Mouse (Mus musculus) MN1 (cell line): ENCODE data around the gene Lancl1.

Source experiments
- DNase-seq: peaks from one replicate; pipeline ENCODE4 v3.0.0-alpha.2; 2016; ENCODE audit warnings: low spot score

The Lancl1 gene

DNA sequence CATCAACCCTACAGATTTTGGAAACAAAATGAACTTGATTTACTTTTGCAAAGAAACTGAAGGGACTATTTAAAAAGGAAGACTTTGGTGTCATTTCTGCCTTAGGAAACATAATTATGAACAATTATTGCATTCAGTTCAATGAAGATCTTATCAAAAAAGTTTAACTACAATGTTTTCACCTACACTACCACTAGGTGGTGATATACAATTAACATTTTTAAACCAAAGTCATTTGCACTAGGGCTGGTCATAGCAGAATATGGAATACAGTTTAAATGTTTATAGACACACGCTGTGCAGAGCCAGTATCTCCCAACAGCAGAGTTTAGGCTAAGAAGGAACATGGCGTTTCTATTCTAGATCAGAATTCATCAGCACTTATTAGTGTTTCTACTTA is 24.5 kb downstream of the Lancl1 start:
- no peak for DNase-seq

DNA sequence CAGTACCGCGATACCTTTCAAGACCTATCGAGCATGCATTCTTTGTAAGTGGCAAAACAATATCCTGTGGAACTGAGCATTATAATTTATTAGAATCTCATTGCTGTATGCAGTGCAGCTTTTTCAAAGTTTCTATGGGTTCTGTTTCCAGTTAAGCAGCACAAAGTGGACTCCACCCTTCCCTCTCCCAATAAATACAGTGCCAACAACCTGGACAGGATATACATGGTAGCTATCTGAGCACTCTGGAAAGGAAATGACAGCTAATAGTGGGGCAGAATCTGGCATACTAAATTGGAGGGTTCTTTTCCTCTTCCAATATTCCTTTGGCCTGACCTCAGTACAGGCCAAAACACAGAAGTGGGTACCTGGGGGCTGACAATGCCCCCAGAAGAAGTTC is 28.2 kb downstream of the Lancl1 start:
- no peak for DNase-seq

DNA sequence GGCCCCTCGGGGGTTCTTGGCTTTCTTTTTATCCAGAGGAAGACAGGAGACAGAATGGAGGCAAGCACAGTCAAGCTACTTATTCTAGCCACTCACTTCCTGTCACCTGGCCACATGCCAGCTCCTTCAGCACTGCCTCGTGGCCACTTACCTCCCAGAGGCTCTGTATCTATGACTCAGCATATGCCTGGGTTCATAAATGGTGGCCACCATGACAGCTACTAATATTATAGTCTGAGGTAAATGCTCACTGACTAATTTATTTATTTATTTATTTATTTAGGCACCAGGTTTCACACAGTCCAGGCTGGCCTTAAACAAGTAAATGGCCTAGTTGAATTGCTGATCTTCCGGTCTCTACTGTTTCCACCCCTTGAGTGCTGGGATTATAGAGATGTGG is 35.0 kb downstream of the Lancl1 start:
- peak; percentile 64 for DNase-seq

DNA sequence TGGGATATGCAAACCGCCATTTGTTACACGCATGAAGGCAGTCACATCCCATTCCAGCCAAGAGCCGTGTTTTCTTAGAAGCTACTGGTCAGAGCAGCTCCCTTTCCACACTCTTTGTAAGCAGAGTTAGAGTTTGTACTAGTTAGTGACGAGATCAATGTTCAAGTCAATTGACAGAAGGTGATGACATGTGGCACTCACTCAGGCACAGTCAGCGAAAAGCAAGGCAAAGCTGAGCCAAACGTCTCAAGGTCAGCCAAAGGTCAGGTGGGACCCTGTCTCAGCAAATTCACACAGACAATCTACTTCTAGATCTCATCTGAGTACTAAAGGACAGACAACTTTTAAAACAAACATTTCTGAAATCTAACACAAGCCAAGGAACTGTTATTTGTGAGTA is 36.4 kb downstream of the Lancl1 start:
- no peak for DNase-seq

DNA sequence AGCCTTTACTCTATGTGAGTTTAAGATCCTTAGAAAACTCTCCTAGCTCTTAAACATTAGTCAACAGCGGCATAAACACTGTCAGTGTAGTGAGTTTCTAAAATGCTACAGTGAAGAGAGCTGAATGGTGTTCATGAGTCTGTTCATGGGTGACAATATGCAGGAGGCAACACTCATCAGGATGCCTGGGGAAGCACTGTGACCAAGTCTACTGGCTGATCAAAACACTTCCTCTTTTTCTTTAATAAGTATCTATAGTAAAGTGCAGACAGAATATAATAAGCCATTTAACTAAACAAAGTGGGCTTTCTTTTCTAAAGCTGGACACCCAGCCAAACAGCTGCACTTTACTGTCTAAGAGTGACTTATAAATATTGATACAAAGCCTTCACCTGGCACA is 37.3 kb downstream of the Lancl1 start:
- DNase-seq: no peak

DNA sequence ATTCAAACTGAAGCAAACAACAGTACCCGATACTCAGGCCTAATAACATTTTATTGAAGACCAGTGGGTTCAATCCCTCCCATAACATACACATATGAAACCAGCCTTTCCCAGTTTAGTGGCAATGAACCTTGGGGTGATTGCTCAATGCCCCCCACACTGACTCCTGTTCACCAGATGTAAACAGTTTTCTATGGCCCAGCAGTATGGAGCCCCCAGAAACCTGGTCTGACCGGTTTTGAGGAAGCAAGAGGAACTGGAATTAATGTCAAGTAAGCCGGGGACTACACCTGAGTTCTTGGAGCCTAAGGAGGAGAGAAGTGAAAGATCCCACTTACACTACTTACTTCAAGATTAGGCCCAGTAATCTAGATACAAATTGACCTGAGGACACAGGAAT is 38.2 kb downstream of the Lancl1 start:
- no peak for DNase-seq

DNA sequence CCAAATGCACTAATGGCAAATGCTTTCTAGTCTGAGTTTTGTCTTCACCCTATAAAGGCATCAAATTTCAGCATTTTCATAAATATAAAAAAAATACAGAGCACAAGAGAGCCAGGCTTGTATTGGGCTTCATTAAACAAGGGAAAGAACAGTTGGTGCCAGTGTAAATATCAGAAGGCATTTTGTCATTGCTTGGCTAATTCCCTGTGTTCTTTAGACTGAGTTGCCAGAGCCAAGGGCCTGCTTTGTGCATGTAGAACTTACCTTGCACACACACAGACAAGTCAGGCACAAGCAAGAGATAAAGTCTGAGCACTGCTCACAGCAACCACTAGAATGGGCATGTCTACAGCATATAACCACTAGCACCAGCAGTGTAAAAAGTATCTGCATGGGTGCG is 40.1 kb downstream of the Lancl1 start:
- no peak for DNase-seq

DNA sequence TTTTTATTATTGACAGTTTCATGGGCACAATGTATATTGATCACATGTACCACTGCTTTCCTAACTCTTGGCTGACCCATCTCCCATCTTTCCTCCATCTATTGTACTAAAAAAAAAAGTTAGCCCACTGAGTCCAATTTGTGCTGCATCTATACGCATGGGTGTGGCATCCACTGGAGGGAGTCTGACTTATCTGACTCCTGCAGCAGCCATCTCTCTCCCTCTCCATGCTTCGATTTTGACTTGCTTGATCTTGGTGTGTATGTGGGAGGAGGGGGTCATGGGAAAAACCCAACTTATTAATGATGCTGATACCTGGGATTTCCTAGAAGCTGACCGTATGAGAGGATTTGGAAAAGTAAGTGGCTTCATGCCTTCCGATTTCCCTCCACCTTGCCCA is 40.5 kb downstream of the Lancl1 start:
- DNase-seq: no peak

DNA sequence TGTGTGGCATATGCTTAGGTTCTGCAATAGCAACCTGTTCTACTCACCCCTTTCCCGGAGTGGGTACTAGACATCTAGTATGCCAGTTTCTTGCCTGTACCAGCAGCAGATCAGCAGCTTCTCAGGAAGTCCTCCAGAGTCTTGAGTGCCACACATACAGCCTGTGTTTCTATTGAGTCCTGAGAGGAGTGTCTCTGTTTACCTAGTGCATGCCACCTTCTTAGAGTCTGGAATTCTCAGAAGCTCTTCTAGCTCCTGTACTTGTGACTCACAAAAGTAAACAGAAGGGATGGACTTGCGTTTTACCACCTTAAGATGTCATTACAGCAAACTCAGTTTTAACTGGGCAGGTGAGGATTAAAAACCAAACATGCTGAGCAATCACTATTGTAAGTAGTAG is 41.9 kb downstream of the Lancl1 start:
- DNase-seq: no peak

DNA sequence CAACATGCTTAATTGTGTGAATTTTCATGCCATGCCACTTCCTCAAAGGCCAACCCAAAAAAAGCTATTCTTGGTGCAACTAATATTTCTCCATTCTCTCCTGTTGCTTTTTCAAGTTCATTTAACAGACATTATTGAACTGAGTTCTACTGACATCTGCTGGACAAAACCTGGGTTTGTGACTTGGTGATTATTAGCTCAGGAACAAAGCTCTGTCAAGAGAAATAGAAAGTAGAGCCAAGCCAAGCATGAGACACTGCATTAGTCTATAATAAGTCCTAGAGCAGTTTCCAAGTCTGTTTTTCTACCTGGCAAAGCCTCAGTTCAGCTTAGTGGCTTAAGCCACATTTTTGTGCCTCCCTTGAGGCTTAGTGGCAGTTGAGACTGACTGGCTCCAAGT is 45.9 kb downstream of the Lancl1 start:
- DNase-seq: peak; percentile 63

DNA sequence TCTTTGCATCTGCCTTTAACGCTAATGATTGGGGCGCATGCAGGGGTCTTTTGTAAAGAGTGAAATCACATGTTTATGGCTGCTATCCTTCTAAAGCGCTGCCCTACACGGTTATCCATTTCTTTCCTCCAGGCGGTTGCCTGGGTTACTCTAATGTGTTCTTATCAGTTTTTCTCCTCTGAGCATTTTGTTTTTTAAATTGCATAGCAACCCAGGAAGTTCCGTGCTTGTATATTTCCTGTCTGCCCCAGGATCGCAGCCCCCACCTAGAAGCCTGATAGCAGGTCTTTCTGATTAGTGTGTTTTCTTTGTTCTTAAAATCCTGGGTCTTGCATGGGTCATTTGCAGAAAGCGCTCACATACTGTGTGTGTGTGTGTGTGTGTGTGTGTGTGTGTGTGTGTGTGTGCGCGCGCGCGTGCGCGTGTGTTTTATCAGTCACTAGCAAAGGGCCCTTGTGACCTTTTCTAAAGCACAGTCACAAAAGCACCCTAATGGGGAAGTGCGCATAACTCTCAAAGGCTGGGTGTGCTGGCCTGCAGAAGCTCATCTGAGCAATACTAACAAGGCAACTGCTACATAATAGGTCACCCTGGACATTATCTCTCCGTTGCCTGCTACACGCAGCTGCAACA is 51.0 kb downstream of the Lancl1 start:
- no peak for DNase-seq

DNA sequence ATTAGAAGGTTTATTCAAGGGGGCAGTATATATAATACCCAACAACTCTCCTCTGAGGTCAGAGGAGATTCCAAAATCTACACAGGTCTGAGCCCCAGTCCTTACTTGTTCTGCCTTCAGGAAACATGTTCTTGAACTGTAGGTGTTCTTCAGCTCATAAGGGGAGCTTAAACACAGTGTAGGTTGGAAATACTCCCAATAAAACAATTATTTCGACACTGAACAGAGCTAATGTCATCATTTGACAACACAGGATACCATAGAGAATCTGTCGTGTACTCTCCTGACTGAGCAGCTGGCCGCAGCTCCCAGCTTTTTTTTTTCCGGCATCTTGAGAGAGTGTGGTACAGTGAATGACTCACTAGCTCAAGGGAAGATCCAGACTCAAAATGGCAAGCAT is 52.8 kb downstream of the Lancl1 start:
- peak; percentile 39 for DNase-seq

DNA sequence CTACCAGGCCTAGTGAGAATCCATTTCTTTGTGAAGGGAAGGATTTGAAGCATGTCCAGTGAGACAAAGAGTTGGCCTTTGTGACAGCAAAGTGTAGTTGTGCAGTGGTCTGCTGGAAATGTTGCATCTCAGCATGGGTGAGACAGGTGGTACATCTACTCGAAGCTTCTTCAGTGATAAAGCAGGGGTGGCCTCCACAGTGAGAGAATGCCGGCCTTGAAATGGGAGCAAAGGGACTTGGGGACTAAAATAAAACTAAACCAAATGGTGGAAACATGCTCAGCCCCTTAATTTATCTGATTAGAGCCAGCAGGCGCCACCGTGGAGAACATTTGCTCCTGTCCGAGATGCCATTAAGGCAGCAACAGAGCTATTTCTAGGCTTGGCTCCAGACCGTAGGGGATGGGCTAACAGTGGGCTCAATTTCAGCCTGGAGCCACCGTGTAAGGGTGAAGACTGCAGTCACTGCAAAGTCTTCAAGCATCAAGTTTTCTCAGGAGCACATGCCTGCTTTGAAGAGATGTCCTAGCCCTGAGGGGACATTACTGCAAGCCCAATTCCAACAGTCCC is 53.5 kb downstream of the Lancl1 start:
- peak; percentile 38 for DNase-seq

DNA sequence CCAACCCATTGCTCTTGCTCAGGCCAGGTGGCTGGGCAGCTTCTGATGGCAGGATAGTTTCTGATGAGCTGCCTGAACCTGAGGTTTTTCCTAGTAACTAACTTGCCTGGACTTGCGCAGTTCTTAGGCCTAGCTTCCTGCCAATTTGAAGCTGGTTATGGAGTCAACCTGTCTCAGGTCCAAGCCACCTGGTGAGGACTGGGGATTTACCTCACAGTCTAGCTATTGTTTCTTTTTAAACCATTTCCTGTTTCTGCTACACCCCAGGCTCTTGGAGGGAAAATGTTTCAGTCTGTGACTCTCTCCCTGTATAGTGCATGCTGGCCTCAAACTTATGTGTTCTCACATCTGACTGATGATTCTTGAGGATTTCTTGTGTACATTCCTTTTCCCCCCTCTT is 58.5 kb downstream of the Lancl1 start:
- DNase-seq: no peak

DNA sequence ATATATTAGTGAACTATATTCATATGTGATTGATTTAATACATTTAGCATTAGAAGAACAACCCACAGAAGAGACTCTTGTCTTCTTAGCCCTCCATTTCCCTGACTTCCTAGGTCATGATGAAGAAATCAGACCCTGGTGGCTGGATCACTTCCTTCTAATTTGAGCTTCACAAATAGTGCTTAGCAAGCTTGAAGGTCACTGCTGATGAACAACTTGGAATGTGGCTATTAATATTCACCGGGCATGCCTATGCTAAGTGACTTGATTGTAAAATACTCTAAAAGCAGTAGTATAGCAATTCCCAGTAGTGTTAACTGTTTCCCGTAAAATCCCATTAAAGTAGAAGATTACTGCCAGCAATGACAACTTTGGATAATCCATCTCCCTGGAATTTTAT is 63.2 kb downstream of the Lancl1 start:
- DNase-seq: no peak

DNA sequence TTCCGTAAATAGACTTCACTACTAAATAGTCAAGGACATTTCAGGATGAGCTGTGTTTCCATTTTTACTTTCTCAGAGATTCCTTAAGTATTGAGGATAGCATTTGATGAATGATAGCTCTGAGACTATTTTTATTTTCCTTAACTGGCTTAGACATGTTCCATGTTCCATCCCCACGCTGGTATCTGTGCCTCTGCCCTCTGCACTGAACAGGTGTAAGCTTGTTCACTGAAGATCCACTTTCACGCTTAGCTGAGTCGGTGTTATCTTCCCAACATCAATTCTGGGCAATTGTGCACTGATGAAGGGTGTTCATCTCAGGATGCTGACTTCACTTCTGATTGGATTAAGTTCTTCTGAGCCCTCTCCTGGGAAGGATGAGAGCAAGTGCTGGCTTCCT is 73.8 kb downstream of the Lancl1 start:
- no peak for DNase-seq

DNA sequence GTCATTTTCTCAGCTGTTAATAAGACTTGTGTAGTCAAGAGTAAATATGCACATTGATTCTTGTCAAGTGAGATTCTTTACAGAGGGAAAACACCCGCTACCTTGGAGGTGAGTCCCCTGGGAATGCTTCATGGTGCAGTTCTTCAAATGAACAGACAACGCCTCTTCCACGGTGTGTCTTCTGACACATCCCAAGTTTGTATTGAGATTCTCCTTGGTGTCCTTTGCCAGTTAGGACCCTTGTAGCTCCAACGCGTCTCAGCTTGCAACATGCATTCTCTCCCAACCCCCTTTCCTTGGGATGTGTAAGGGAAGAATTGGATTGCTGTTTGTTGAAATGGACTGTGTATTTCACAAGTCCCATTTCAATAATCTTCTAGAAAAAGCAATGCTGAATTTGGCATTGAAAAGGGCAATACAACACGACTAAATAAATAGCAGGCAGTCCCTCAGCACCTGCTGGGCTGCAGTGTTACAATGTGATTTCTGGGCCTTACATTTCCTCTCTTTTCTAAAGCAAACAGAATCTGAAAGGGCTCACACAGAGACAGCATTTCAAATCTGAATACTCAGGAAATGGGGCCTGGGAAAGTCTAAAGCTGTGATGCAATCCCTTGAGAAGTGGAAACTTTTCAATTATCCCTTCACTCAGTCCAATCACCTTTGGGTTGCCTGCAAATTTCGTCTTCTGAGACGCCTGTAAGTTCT is 78.0 kb downstream of the Lancl1 start:
- no peak for DNase-seq

DNA sequence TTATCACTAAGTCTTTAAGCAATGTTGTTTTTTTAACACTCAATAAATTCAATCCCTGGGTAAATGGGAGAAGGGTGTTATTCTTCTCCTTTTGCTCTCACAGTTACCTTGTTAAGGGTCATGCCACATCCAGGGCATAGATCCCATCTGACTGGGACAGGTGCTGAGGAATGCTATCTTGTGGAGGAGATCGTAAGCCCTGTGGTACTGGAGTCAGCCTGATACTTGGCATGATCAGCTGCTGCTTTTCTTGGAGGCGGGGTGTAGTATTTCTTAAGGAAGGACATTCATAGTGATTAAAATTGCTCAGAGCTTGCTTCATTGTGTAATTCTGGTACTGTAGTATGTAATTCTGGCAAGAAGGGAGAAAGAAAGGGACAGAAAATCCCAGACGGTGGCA is 81.3 kb downstream of the Lancl1 start:
- no peak for DNase-seq

DNA sequence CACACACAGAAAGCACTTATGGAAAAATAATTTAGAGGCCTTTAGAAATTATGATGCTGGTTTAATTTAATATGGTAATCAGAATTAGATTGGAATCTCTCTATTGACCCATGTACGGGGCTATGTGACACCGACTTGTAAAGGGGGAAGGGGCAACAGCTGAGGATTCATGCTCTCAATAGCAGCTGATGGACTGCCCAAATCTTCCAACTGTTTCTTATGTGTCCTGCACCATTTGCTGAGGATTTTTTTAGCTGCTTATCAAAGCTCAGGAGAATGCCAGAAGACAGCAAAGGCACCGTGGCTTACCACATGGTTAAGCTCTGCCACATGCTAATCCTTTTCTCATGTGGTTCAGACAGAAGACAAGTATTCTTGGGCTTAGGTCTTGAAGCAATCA is 87.6 kb downstream of the Lancl1 start:
- no peak for DNase-seq
